Mouse (Mus musculus): Measurements from ENCODE around the gene Necap1.

The Necap1 gene

DNA sequence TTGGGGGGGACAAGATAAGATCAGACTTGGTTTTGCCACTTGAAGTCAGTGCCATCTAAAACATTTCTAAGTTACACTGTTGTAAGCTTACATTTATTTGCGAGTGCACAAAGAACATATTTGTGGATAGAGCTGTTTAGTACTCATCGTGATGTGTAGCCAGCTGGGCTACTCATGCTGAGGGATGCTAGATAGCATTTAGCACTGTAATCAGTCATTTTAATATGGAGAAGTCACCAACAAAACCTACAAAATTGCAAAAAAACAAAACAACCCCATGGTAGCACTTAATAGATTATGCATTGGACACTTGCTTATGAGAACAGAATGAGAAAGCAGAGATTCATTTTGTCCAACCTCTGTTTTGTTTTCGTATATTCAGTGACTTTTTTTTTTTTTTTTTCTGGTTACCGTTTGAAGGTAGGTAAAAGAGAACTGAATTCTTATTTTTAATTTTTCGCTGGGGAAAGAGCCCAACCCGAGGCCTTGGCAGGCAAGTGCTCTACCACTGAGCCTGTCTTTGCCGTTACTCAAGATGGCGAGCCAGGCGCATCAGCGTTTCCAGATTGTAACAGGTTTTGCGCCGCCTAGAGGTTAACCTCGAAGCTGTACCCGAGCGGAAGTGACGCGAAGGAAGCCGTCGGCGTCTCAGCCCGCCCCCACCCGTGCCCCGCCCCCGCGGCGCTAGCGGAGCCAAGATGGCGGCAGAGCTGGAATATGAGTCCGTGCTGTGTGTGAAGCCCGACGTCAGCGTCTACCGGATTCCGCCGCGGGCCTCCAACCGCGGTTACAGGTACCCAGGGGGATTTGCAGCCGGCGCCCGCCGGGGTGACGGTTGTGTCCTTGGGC is at the start of gene Necap1:
Gene Necap1, plus strand, starts transcription at position 604 of the 849 bp plus-strand sequence.
- peak; percentile 98 for DNase-seq (ENCODE audit: low read depth, low spot score)

DNA sequence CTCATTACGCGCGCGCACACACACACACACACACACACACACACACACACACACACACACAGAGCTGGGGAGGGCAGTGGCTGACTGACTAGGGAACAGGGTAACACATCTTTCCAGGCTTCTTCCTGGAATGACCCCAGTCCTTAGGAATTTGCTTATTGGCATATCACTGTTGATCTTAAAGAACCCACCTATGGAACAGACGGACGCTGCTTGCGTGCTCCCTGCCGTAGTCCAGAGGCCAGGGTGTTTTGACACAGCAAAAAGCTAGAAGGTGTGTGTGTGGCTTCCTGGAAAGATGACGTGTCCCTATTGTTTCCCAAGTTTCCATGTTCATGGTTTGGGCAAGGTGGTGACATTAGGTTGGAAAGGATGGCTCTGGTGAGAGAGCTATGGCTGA is 49.1 kb upstream of the Necap1 start:
- DNase-seq (ENCODE audit: low read depth, low spot score) = no peak

GRCm38 (mm10) chr6:122825923-122826742 is 48.1 kb upstream of the Necap1 start:
- peak; percentile 78 for DNase-seq (ENCODE audit: low read depth, low spot score)

- peak; percentile 67 for DNase-seq (ENCODE audit: low read depth, low spot score)
Measured at GRCm38 (mm10) chr6:122828086-122828485, 46.2 kb upstream of the Necap1 start.

DNA sequence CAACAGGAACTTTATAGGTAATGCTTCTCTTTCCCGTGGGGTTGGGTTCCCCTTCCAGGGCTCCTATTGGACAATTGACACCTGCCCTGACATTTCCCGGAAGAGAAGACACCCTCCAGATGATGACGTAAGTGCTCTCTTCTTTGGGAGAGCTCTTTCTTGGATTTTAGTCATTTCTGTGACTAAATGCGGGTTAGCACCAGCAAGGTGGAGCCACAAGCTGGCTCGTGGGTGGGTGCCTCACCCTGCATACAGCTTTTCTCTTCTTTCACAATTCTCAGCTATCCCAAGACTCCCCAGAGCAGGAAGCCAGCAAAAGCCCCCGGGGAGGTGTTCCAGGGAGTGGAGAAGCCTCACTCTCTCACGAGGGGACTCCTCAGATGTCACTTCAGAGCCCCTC is 41.4 kb upstream of the Necap1 start:
- no peak for DNase-seq (ENCODE audit: low read depth, low spot score)

GRCm38 (mm10) chr6:122834365-122834764 is 39.9 kb upstream of the Necap1 start:
- DNase-seq (ENCODE audit: low read depth, low spot score) = peak; percentile 81

DNA sequence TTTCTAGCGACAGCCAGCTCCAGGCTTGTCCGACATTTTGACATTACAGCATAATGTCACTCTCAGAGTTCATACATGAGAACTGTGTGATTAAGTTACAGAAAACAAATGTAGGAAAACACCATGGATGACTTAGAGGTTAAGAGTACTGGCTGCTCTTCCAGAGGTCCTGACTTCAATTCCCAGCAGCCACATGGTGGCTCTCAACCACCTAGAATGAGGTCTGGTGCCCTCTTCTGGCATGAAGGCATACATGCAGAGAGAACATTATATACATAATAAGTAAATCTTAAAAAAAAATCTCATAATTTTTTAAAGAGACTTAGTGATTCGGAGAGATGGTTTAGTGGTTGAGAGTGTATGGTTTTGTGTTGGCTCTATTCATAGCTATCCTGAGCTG is 37.3 kb upstream of the Necap1 start:
- DNase-seq (ENCODE audit: low read depth, low spot score) = no peak

- DNase-seq (ENCODE audit: low read depth, low spot score) = no peak
Measured at GRCm38 (mm10) chr6:122837539-122837938, 36.7 kb upstream of the Necap1 start.

- no peak for DNase-seq (ENCODE audit: low read depth, low spot score)
Measured at GRCm38 (mm10) chr6:122843759-122844158, 30.5 kb upstream of the Necap1 start.

DNA sequence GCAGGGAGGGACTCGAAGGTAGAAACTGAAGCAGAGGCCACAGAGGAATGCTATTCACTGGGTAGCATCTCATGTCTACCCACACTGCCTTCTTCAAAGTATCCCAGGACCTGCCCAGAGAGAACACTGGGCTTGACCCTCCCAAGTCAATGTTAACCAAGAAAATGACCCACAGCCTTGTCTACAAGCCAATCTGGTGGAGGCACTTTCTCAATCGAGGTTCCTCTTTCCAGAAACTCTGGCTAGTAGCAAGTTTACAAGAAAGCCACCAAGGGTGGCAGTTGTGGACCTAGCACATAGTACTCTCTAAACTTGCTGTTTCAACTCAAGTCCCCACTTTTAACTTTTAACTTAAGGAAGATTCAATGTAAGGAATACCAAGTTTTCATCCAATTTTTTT is 21.6 kb upstream of the Necap1 start:
- no peak for DNase-seq (ENCODE audit: low read depth, low spot score)

GRCm38 (mm10) chr6:122854552-122854951 is 19.7 kb upstream of the Necap1 start:
- DNase-seq (ENCODE audit: low read depth, low spot score) = peak; percentile 15

- DNase-seq (ENCODE audit: low read depth, low spot score) = no peak
Measured at GRCm38 (mm10) chr6:122855955-122856354, 18.3 kb upstream of the Necap1 start, which contains the start of gene C3ar1. TSS of gene C3ar1 (minus strand) at chr6:122856161.

DNA sequence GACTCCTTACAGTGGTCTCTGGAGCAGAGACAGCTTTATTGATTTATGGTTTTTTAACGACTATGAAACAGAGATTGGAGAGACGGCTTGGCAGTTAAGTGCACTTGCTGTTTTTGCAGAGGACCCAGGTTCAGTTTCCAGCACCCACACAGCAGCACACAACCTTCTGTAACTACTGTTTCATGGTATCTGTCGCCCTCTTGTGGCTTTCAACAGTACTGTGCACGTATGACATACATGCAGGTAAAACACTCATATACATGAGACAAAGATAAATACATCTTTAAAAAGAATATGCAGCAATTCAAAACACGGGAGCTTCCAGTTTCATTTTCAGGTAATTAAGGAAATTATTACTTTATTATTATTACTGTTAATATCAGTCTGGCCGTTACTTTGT is 11.8 kb upstream of the Necap1 start:
- DNase-seq (ENCODE audit: low read depth, low spot score) = peak; percentile 14

GRCm38 (mm10) chr6:122862871-122863270 is 11.4 kb upstream of the Necap1 start:
- DNase-seq (ENCODE audit: low read depth, low spot score) = no peak

DNA sequence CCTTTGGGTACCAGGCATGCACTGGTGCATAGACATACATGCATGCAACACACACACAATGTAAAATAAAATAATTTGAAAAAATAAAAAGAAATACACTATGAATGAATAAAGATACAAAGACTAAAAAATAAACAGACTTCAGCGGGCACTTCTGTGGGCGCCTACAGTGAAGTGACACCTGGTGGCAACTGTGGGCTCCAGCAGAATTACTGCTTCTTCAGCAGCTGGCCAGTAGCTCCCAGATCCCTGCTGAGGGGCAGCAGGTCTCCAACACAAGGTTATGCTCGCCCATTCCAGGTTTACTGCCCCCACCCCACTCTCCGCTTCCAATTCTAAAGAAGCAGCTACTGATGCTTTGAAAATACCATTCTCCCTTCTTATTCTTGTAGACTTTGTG is 6.4 kb upstream of the Necap1 start:
- peak; percentile 54 for DNase-seq (ENCODE audit: low read depth, low spot score)

DNA sequence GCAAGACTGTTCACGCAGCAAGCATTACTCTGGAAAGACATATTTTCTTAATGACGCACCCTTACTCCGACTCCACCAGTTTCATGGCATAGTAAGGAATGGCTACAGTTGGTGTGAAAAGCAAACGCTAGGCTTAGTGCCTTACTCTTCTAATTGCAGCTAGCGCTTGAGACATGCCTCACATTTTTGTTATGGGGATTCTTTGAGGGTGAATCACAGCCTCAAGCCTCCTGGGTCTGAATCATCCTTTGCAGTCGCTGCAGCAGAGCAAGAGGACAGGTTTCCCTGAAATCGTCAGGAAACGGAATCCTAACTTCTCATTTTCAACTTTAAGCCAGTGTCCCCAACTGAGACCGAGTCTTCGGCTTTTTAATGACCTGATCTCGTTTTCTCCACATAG is 4.4 kb upstream of the Necap1 start:
- DNase-seq (ENCODE audit: low read depth, low spot score) = no peak

GRCm38 (mm10) chr6:122872800-122873199 is 1.5 kb upstream of the Necap1 start:
- peak; percentile 57 for DNase-seq (ENCODE audit: low read depth, low spot score)

- DNase-seq (ENCODE audit: low read depth, low spot score) = peak; percentile 69
Measured at GRCm38 (mm10) chr6:122874720-122875389, 581 bp downstream of the Necap1 start.

- no peak for DNase-seq (ENCODE audit: low read depth, low spot score)
Measured at GRCm38 (mm10) chr6:122879141-122879735, 5.0 kb downstream of the Necap1 start.

GRCm38 (mm10) chr6:122879781-122880505 is 5.7 kb downstream of the Necap1 start:
- no peak for DNase-seq (ENCODE audit: low read depth, low spot score)

- no peak for DNase-seq (ENCODE audit: low read depth, low spot score)
Measured at GRCm38 (mm10) chr6:122881287-122881686, 7.0 kb downstream of the Necap1 start.

Measured in CD4-positive, CD25-positive, alpha-beta regulatory T cell, adult 2 months (primary cell).